Mouse (Mus musculus) adrenal gland (tissue): ENCODE results near the gene Tmem147.
"Not testable (repeated sequence)": the region's sequence is repeated elsewhere in the genome, so short reads cannot be mapped to it uniquely, and the experiment has no call there.

ENCODE experiments used
- intact Hi-C: fragments of 180-260 bp; cut with DNase I; formaldehyde crosslinking; loops from one replicate; pipeline ENCODE4 v1.15.1; 2025
- long read RNA-seq, 2 experiments: library from polyadenylated mRNA; unstranded; transcript quantifications; one replicate each; pipeline ENCODE4 v2.0.0; 2020; ENCODE audit warnings: borderline replicate concordance in 1 of 2; ENCODE audit not compliant: insufficient replicate concordance in 1 of 2

The Tmem147 gene
- long read RNA-seq, experiment 1, transcript Tmem147-201 (7 exons, 870 nt) = major isoform, 94 of 104 reads
- long read RNA-seq, experiment 1, partial matches to known transcripts = 4 of 104 reads
- long read RNA-seq, experiment 1, other reads (novel, unspliced or antisense) = 3 of 104 reads
- long read RNA-seq, experiment 2, transcript Tmem147-201 (7 exons, 870 nt) = major isoform, 124 of 136 reads
- long read RNA-seq, experiment 2, partial matches to known transcripts = 7 of 136 reads
- long read RNA-seq, experiment 2, other reads (novel, unspliced or antisense) = 2 of 136 reads

GRCm38 (mm10) chr7:30729396-30730063, at the start of gene Tmem147:
Gene Tmem147 (minus strand): TSS chr7:30729540.
- intact Hi-C loops = no loop called here

DNA sequence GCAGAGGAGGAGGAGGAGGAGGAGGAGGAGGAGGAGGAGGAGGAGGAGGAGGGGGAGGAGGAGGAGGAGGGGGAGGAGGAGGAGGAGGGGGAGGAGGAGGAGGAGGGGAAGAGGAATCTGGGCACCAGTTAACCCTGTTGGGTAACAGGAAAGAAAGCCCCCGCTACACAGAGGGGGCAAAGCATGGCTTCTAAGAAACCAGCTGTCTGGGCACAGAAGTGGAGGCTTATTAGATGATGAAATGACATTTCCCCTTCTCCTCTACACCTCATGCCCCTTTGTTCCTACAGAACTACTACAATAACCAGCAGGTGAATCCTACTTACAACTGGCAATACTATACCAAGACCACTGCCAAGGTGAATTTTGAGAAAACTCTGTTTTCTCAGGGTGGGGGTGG, 48.6 kb upstream of the Tmem147 start:
- intact Hi-C loops = no loop called here

GRCm38 (mm10) chr7:30777081-30777579, 47.8 kb upstream of the Tmem147 start:
- intact Hi-C loops = no loop called here

DNA sequence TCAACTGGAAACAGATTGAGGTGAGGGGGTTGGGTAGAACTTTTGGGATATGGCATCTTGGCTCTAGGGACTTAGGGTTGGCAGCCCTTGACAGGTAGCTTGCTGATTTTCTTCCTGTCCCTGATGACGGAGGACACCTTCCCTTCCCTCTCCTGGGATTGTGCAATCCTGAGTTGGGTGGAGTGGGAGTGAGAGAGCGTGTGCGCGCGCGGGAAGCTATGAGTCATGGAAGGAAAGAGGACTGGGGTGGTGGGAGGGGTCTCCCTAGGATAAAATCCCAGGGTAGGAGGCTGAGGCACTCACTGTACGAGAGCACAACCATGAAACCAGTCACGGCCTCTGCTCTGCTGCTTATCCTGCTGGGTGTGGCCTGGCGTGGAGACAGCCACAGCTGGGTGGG, 46.8 kb upstream of the Tmem147 start:
- intact Hi-C loops = no loop called here

- intact Hi-C loops = loop anchor here (10.0 kb wide), 1 partner anchor 94 kb away; the partner anchor contains the start of gene Pmis2
Observed at GRCm38 (mm10) chr7:30769236-30769635, 39.9 kb upstream of the Tmem147 start.

DNA sequence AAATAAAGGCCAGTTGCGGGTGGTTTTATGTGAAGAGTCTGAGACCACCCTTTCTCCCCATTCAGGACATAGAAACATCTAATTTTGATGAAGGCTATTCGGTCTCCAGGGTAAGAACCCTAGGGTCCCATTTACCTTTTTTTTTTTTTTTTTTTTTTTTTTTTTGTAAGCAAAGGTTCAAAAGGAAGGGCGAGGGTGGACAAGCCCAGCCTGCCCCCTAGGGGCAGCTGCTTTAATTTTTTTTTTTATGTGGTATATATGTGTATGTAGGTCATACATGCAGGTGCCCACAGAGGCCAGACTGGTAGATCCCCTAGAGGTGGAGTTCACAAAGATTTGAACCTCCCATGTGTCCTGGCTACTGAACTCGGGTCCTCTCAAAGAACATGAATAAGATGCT, 37.1 kb upstream of the Tmem147 start:
- intact Hi-C loops = loop anchor here (10.0 kb wide), 1 partner anchor 92 kb away; the partner anchor contains the start of gene Pmis2

DNA sequence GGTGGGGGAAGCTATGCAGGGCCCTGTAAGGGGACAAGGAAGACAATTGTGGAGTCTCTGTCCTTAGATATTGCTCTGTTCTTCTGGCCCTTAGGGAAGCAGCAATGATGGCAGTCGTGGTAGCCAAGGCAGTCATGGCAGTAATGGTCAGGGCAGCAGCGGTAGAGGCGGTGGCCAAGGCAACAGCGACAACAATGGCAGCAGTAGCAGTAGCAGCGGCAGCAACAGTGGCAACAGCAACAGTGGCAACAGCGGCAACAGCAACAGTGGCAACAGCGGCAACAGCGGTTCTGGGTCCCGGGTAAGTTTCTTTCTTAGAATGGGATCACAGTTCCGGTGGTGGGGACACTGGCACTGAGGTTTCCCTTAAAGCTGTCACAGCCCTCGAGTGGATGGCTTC, 35.8 kb upstream of the Tmem147 start:
- intact Hi-C loops = loop anchor here (10.0 kb wide), 1 partner anchor 90 kb away; the partner anchor contains the start of gene Pmis2

GRCm38 (mm10) chr7:30763456-30763855, 34.1 kb upstream of the Tmem147 start, which contains the start of gene Dmkn:
Gene Dmkn (plus strand): TSS chr7:30763756.
- intact Hi-C loops = loop anchor here (10.0 kb wide), 1 partner anchor 89 kb away; the partner anchor contains the start of gene Pmis2

DNA sequence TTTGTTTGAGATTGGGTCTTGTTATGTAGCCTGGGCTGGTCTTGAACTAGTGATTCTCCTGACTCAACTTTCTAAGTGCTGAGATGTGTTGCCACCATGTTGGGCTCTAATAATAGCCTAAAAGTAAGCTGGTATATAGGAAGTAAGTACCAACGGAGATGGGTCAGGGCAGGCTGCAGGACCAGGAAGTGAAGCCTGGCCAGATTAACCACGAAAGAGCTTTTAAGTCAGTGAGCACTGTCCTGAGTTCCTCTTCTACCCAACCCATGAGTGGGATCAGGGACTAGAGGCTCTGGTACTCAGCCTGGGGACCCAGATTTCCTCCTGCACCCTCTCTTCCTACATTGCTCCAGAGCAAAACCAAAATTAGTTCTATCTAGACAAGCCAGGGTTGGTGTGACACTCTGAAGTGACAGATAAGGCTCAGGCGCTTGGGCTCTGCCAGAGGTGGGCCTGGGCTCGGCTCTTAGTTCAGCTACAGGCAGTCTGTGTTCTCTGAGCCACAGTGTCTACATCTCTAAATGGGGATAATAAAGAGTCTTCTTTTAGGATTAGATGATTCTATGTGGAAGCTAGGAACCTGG, 32.5 kb upstream of the Tmem147 start:
- intact Hi-C loops = loop anchor here (10.0 kb wide), 1 partner anchor 87 kb away; the partner anchor contains the start of gene Pmis2

DNA sequence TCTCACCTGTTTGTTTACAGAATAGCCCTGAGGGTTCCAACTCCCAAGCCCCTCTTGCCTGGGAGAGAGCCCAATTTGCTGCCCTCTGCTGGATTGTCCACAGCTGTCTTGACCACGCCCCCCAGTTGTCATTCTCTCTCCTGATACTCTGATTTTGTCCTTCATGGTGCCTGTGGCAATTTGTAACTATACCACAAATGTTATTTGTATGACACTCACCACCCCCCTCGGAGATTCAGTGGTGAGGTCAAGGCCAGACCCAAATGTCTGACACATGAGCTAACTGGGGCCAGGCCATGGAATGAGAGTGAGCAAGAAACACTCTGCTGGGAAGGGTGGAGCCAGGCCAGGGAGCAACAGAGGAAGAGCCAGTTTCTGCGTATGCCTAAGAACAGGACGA, 29.5 kb upstream of the Tmem147 start:
- intact Hi-C loops = no loop called here

GRCm38 (mm10) chr7:30757001-30757400, 27.7 kb upstream of the Tmem147 start:
- intact Hi-C loops = no loop called here

GRCm38 (mm10) chr7:30751086-30751669, 21.8 kb upstream of the Tmem147 start, which contains the start of gene Sbsn:
Gene Sbsn (plus strand): TSS chr7:30751471.
- intact Hi-C loops = no loop called here

DNA sequence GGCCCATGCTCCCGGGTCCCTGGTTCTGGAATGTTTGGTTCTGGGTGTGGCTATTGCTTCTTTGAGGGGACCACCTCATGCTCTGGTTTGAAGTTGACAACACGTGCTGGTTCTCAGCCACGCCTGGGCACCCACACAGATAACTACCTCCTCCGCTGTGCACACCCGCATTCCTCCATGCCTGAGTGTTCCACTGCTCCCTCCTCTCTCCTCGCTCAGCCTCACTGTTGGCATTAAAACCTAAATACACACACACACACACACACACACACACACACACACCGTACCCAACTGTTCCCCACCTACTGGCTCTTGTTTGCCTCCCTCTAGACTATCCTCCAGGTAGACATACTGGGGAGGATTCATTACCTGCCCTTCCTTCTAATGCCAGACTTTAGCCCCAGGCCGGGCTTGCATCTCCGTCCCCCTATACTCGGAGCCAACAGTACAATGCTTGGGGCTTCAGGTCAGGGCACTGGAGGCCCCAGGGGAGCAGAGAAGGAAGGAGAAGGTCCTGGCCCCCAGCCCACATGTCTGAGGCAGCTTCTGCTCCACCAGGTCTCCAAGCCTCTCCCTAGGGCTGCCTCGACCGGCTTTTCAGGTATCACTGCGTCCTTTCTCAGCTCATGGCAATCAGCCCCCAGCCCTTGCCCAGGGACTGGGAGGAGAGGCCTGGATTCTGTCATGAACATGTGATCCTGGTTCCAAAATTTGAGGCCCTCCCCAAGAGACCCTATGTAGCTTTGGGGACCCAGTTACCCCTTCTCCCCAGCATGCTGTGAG, 20.7 kb upstream of the Tmem147 start:
- intact Hi-C loops = no loop called here

- intact Hi-C loops = no loop called here
Observed at GRCm38 (mm10) chr7:30747525-30748204, 18.3 kb upstream of the Tmem147 start.

GRCm38 (mm10) chr7:30744022-30744598, 14.8 kb upstream of the Tmem147 start:
- intact Hi-C loops = no loop called here

- intact Hi-C loops = not testable (repeated sequence)
Observed at GRCm38 (mm10) chr7:30743617-30744016, 14.3 kb upstream of the Tmem147 start, which contains the start of gene Gapdhs. Gene Gapdhs (minus strand): TSS chr7:30743681.

DNA sequence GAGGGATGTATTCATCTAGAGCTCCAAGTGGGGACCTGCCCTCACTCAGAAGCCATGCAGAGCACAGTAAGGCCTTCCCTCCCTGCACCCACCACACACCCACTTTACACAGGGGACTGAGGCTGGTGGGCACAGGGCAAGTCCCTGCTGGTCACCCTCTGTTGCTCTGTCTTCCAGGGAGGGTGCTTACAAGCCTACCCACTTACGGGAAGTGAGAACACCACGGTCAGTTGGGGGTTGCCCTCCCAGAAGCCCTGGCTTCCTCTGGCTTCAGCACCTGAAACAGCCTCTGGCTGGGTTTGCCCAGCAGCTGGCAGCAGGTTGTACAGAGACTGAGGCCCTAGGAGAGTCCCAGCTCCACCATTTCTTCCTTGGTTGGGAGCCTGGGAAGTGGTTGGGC, 13.2 kb upstream of the Tmem147 start:
- intact Hi-C loops = not testable (repeated sequence)

DNA sequence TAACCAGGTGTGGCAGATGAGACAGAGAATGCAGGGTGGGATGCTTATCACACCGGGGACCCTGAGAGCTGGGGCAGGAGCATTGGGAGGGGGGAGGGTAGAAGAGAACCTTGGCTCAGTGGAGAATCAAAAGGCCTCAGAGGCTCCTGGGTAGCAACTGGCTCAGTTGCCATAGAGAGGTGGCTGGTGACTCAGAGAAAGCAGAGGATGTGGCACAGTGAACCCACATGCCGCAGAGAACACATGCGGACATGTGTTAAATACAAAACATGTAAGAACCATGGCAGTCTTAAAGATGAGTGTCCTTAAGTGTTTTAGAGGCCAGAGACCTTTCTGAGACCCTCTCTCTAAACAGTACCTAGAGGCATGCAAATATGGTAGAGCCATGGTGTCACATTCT, 6.9 kb upstream of the Tmem147 start:
- intact Hi-C loops = no loop called here

DNA sequence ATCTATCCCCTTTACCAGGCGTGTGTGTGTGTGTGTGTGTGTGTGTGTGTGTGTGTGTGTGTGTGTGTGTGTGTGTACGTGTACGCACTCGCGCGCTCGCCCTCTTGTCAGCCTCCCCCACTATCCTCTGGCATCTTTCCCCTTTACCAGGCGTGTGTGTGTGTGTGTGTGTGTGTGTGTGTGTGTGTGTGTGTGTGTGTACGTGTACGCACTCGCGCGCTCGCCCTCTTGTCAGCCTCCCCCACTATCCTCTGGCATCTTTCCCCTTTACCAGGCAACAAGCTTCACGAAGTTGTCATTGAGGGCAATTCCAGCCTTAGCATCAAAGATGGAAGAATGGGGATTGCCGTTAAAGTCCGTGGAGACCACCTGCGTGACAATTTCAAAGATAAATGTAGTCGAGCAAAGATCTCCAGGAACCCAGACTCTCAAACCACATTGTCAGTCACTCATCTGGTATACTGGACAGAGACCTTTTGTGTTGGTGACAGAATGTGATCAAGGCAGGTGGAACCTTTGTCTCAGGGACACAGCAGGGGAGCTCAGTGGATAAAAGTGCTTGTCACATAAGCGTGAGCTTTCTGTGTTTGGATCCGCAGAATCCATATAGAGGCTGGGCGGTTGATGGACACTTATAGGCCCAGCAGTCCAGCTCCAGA, 853 bp upstream of the Tmem147 start:
- intact Hi-C loops = not testable (repeated sequence)
